Mouse (Mus musculus) hindbrain, embryonic 10.5 days (tissue): ENCODE data around the gene Ccdc155. TPM values are rescaled to one million over a fixed set of nuclear protein-coding genes. Genes with fewer than 3 reads are reported as not detected.
"Not testable (repeated sequence)": the region's sequence is repeated elsewhere in the genome, so short reads cannot be mapped to it uniquely, and the experiment has no call there.

Experiments
- DNase-seq: peaks from one replicate; pipeline ENCODE4 v3.0.0-alpha.2; 2017; ENCODE audit warnings: low spot score
- H3K27ac ChIP-seq: fragments of 300-500 bp; sonication (generic); 2 replicates; pipeline ENCODE4 v1.5.1; 2016; ENCODE audit warnings: mild to moderate bottlenecking, moderate library complexity
- H3K27me3 ChIP-seq: fragments of 300-500 bp; sonication (generic); 2 replicates; pipeline ENCODE4 v1.6.1; 2016; ENCODE audit warnings: mild to moderate bottlenecking; ENCODE audit not compliant: poor library complexity, insufficient read depth, severe bottlenecking
- H3K36me3 ChIP-seq: fragments of 300-500 bp; sonication (generic); 2 replicates; pipeline ENCODE4 v1.6.1; 2016; ENCODE audit warnings: mild to moderate bottlenecking, moderate library complexity
- H3K4me1 ChIP-seq: fragments of 300-500 bp; sonication (generic); replicated peaks from 2 replicates; pipeline ENCODE4 v1.6.1; 2016; ENCODE audit warnings: mild to moderate bottlenecking
- H3K4me3 ChIP-seq: fragments of 300-500 bp; sonication (generic); 2 replicates; pipeline ENCODE4 v1.5.1; 2016; ENCODE audit warnings: mild to moderate bottlenecking, moderate library complexity
- H3K9me3 ChIP-seq: fragments of 300-500 bp; sonication (generic); 2 replicates; pipeline ENCODE4 v1.6.1; 2016; ENCODE audit warnings: mild to moderate bottlenecking, moderate library complexity
- WGBS: fragments of 180-500 bp; shearing (Covaris S2); methylation state at CpG from one replicate; pipeline ENCODE4 v1.1.7; 2016; 5-methylcytosine and 5-hydroxymethylcytosine counted together
- polyA plus RNA-seq: library from polyadenylated mRNA; unstranded; fragments of >200 nt; fragmentation: Nextera tagmentation; extraction: Ambion mirVana; gene quantifications from 2 replicates; pipeline ENCODE4 v1.2.1, GENCODE M21; 2016

Gene Ccdc155
- polyA plus RNA-seq, 1 experiment from 2014 or later = 0.64 TPM

- peak within 1 kb of the TSS; percentile 45 for H3K4me3 ChIP-seq
- H3K4me1 ChIP-seq = peaks cover 43% of the 10 kb centered on the region
- 24% methylated on average over 20 of the region's 20 CpGs for WGBS
- no peaks in the 10 kb centered on the region for H3K36me3 ChIP-seq
- H3K27ac ChIP-seq = no peak within 1 kb of the TSS
- no peak for DNase-seq
- H3K27me3 ChIP-seq = peaks cover 100% of the 10 kb centered on the region
- H3K9me3 ChIP-seq = no peaks in the 10 kb centered on the region
Observed at GRCm38 (mm10) chr7:45180896-45181477, 23.7 kb downstream of the Ccdc155 start, which contains the start of gene Pth2. Gene Pth2 (plus strand): TSS chr7:45180995.

GRCm38 (mm10) chr7:45179469-45179868, 25.2 kb downstream of the Ccdc155 start, which contains the start of gene Gfy:
Gene Gfy (minus strand): TSS chr7:45179569.
- no peaks in the 10 kb centered on the region for H3K36me3 ChIP-seq
- H3K27me3 ChIP-seq = peaks cover 100% of the 10 kb centered on the region
- WGBS = 33% methylated on average over 7 of the region's 7 CpGs
- H3K4me3 ChIP-seq = no peak within 1 kb of the TSS
- DNase-seq = no peak
- no peak within 1 kb of the TSS for H3K27ac ChIP-seq
- H3K4me1 ChIP-seq = peaks cover 53% of the 10 kb centered on the region
- H3K9me3 ChIP-seq = no peaks in the 10 kb centered on the region

- Histone ChIP-seq H3K27me3 (peaks cover 99% of the 10 kb centered on the region), H3K4me3 (no peak overlapping the region), H3K9me3 (no peaks in the 10 kb centered on the region), H3K4me1 (peaks cover 51% of the 10 kb centered on the region), H3K36me3 (no peaks in the 10 kb centered on the region), H3K27ac (no peak overlapping the region)
- WGBS = 19% methylated on average over 7 of the region's 7 CpGs
- no peak for DNase-seq
Observed at GRCm38 (mm10) chr7:45178550-45178949, 26.1 kb downstream of the Ccdc155 start.

- H3K36me3 ChIP-seq = no peaks in the 10 kb centered on the region
- H3K9me3 ChIP-seq = peaks cover 13% of the 10 kb centered on the region; the same call in 1 of the 2 replicates
- H3K27ac ChIP-seq = no peak overlapping the region
- H3K4me1 ChIP-seq = peaks cover 34% of the 10 kb centered on the region
- peak overlapping the region; percentile 38 for H3K4me3 ChIP-seq
- no peak for DNase-seq
- WGBS = 4% methylated on average over 31 of the region's 31 CpGs
- H3K27me3 ChIP-seq = peaks cover 99% of the 10 kb centered on the region
Observed at GRCm38 (mm10) chr7:45176356-45176755, 28.3 kb downstream of the Ccdc155 start.

- peak overlapping the region; percentile 38 for H3K4me3 ChIP-seq
- 3% methylated on average over 23 of the region's 23 CpGs for WGBS
- peaks cover 16% of the 10 kb centered on the region; the same call in 1 of the 2 replicates for H3K9me3 ChIP-seq
- no peaks in the 10 kb centered on the region for H3K36me3 ChIP-seq
- H3K27me3 ChIP-seq = peaks cover 99% of the 10 kb centered on the region
- no peak for DNase-seq
- H3K27ac ChIP-seq = no peak overlapping the region
- H3K4me1 ChIP-seq = peaks cover 30% of the 10 kb centered on the region
Observed at GRCm38 (mm10) chr7:45175929-45176328, 28.8 kb downstream of the Ccdc155 start.

- Histone ChIP-seq H3K9me3 (peaks cover 22% of the 10 kb centered on the region), H3K4me3 (peak overlapping the region; percentile 38; the same call in 1 of the 2 replicates), H3K36me3 (no peaks in the 10 kb centered on the region), H3K27me3 (peaks cover 99% of the 10 kb centered on the region), H3K27ac (no peak overlapping the region), H3K4me1 (peaks cover 28% of the 10 kb centered on the region)
- no peak for DNase-seq
- WGBS = 4% methylated on average over 13 of the region's 13 CpGs
Observed at GRCm38 (mm10) chr7:45175398-45175797, 29.3 kb downstream of the Ccdc155 start.

- peak overlapping the region; percentile 35 for H3K4me3 ChIP-seq
- H3K27me3 ChIP-seq = peaks cover 99% of the 10 kb centered on the region
- 0 out of 2 replicates have a peak overlapping the region, but pooled peaks have one; percentile 46 for H3K27ac ChIP-seq
- whole genome bisulfite sequencing = 3% methylated on average over 29 of the region's 29 CpGs
- peaks cover 28% of the 10 kb centered on the region for H3K4me1 ChIP-seq
- H3K9me3 ChIP-seq = peaks cover 28% of the 10 kb centered on the region
- H3K36me3 ChIP-seq = no peaks in the 10 kb centered on the region
- DNase-seq = no peak
Observed at GRCm38 (mm10) chr7:45174567-45175280, 30.0 kb downstream of the Ccdc155 start.

GRCm38 (mm10) chr7:45173772-45174171, 30.9 kb downstream of the Ccdc155 start:
- Histone ChIP-seq H3K27me3 (peaks cover 99% of the 10 kb centered on the region), H3K9me3 (peaks cover 38% of the 10 kb centered on the region), H3K4me1 (peaks cover 30% of the 10 kb centered on the region)
- WGBS = 52% methylated on average over 1 of the region's 1 CpGs
- not testable (repeated sequence) for H3K36me3 ChIP-seq, H3K27ac ChIP-seq, DNase-seq, H3K4me3 ChIP-seq

- Histone ChIP-seq H3K27ac (no peak overlapping the region), H3K4me1 (peaks cover 38% of the 10 kb centered on the region), H3K4me3 (no peak overlapping the region), H3K27me3 (peaks cover 99% of the 10 kb centered on the region), H3K9me3 (peaks cover 39% of the 10 kb centered on the region), H3K36me3 (no peaks in the 10 kb centered on the region)
- 57% methylated on average over 7 of the region's 7 CpGs for WGBS
- no peak for DNase-seq
Observed at GRCm38 (mm10) chr7:45172974-45173373, 31.7 kb downstream of the Ccdc155 start.

- Histone ChIP-seq H3K4me1 (peaks cover 22% of the 10 kb centered on the region), H3K27me3 (peaks cover 99% of the 10 kb centered on the region), H3K9me3 (peaks cover 39% of the 10 kb centered on the region), H3K36me3 (no peaks in the 10 kb centered on the region), H3K4me3 (no peak overlapping the region), H3K27ac (no peak overlapping the region)
- DNase-seq = no peak
- WGBS = 91% methylated on average over 3 of the region's 3 CpGs
Observed at GRCm38 (mm10) chr7:45169495-45169894, 35.2 kb downstream of the Ccdc155 start.

- H3K9me3 ChIP-seq = peaks cover 39% of the 10 kb centered on the region
- 6% methylated on average over 24 of the region's 24 CpGs for WGBS
- peaks cover 28% of the 10 kb centered on the region for H3K4me1 ChIP-seq
- 0 out of 2 replicates have a peak overlapping the region, but pooled peaks have one; percentile 2 for H3K4me3 ChIP-seq
- H3K36me3 ChIP-seq = no peaks in the 10 kb centered on the region
- H3K27ac ChIP-seq = no peak overlapping the region; the same call in 1 of the 2 replicates
- no peak for DNase-seq
- H3K27me3 ChIP-seq = peaks cover 99% of the 10 kb centered on the region
Observed at GRCm38 (mm10) chr7:45168656-45169055, 36.0 kb downstream of the Ccdc155 start.

- 2% methylated on average over 19 of the region's 19 CpGs for WGBS
- peaks cover 38% of the 10 kb centered on the region for H3K9me3 ChIP-seq
- peak overlapping the region; percentile 16; the same call in 1 of the 2 replicates for H3K4me3 ChIP-seq
- no peak for DNase-seq
- no peaks in the 10 kb centered on the region for H3K36me3 ChIP-seq
- peaks cover 30% of the 10 kb centered on the region for H3K4me1 ChIP-seq
- peak overlapping the region; percentile 66 for H3K27ac ChIP-seq
- peaks cover 100% of the 10 kb centered on the region for H3K27me3 ChIP-seq
Observed at GRCm38 (mm10) chr7:45167761-45168445, 36.8 kb downstream of the Ccdc155 start.
